Mouse (Mus musculus) neural tube, embryonic 12.5 days (tissue): ENCODE measurements at regions not wholly inside any gene's neighbourhood (a gene's known extent, or its start where the extent isn't known, plus 50 kb on each side); places are given as distances from the start of the nearest gene placed in this dataset.

ENCODE experiments used
- ATAC-seq: fragments of 200-750 bp; cut with Nextera tagmentation; 2 replicates; pipeline ENCODE4 v1.8.0; 2017; ENCODE audit warnings: low read depth, mild to moderate bottlenecking, moderate TSS enrichment, moderate library complexity; ENCODE audit not compliant: low FRiP score
- H3K27ac ChIP-seq: fragments of 300-500 bp; sonication (generic); 2 replicates; pipeline ENCODE4 v1.5.1; 2016
- H3K27me3 ChIP-seq: fragments of 300-500 bp; sonication (generic); replicated peaks from 2 replicates; pipeline ENCODE4 v1.6.1; 2016; ENCODE audit warnings: mild to moderate bottlenecking
- H3K36me3 ChIP-seq: fragments of 300-500 bp; sonication (generic); 2 replicates; pipeline ENCODE4 v1.6.1; 2016; ENCODE audit warnings: mild to moderate bottlenecking
- H3K4me1 ChIP-seq: fragments of 300-500 bp; sonication (generic); 2 replicates; pipeline ENCODE4 v1.6.1; 2016
- H3K4me2 ChIP-seq: fragments of 300-500 bp; sonication (generic); replicated peaks from 2 replicates; pipeline ENCODE4 v1.6.1; 2016; ENCODE audit warnings: mild to moderate bottlenecking
- H3K4me3 ChIP-seq: fragments of 300-500 bp; sonication (generic); 2 replicates; pipeline ENCODE4 v1.5.1; 2016
- H3K9ac ChIP-seq: fragments of 300-500 bp; sonication (generic); 2 replicates; pipeline ENCODE4 v1.6.1; 2016; ENCODE audit warnings: mild to moderate bottlenecking
- H3K9me3 ChIP-seq: fragments of 300-500 bp; sonication (generic); 2 replicates; pipeline ENCODE4 v1.6.1; 2016; ENCODE audit warnings: mild to moderate bottlenecking
- WGBS: fragments of 180-500 bp; shearing (Covaris S2); methylation state at CpG from one replicate; pipeline ENCODE4 v1.1.7; 2016; 5-methylcytosine and 5-hydroxymethylcytosine counted together

GRCm38 (mm10) chr4:105987963-105988602 is 198.4 kb downstream of the Gm12728 start:
- WGBS: 80% methylated on average over 5 of the region's 5 CpGs
- Histone ChIP-seq H3K4me3 (no peak overlapping the region), H3K9me3 (no peaks in the 10 kb centered on the region), H3K27me3 (no peaks in the 10 kb centered on the region), H3K9ac (no peak overlapping the region), H3K36me3 (no peaks in the 10 kb centered on the region), H3K27ac (no peak overlapping the region), H3K4me2 (no peak overlapping the region), H3K4me1 (no peaks in the 10 kb centered on the region)
- no peak for ATAC-seq

- H3K27ac ChIP-seq: no peak overlapping the region
- H3K4me2 ChIP-seq: no peak overlapping the region
- no peaks in the 10 kb centered on the region for H3K36me3 ChIP-seq
- no peaks in the 10 kb centered on the region for H3K9me3 ChIP-seq
- WGBS: 83% methylated on average over 6 of the region's 6 CpGs
- H3K4me3 ChIP-seq: no peak overlapping the region
- H3K9ac ChIP-seq: no peak overlapping the region
- H3K27me3 ChIP-seq: no peaks in the 10 kb centered on the region
- no peak for ATAC-seq
- no peaks in the 10 kb centered on the region for H3K4me1 ChIP-seq
Measured at GRCm38 (mm10) chr4:105992581-105993127, 203.0 kb downstream of the Gm12728 start.

GRCm38 (mm10) chr4:105994390-105994798 is 204.7 kb downstream of the Gm12728 start:
- no peak for ATAC-seq
- Histone ChIP-seq H3K9me3 (no peaks in the 10 kb centered on the region), H3K27me3 (no peaks in the 10 kb centered on the region), H3K9ac (no peak overlapping the region), H3K27ac (no peak overlapping the region), H3K4me2 (no peak overlapping the region), H3K4me3 (no peak overlapping the region), H3K36me3 (no peaks in the 10 kb centered on the region), H3K4me1 (no peaks in the 10 kb centered on the region)
- 78% methylated on average over 14 of the region's 14 CpGs for WGBS

- no peak overlapping the region for H3K27ac ChIP-seq
- no peaks in the 10 kb centered on the region for H3K27me3 ChIP-seq
- H3K9me3 ChIP-seq: no peaks in the 10 kb centered on the region
- WGBS: 83% methylated on average over 4 of the region's 4 CpGs
- H3K9ac ChIP-seq: no peak overlapping the region
- H3K36me3 ChIP-seq: no peaks in the 10 kb centered on the region
- no peak overlapping the region for H3K4me2 ChIP-seq
- no peaks in the 10 kb centered on the region for H3K4me1 ChIP-seq
- no peak overlapping the region for H3K4me3 ChIP-seq
- no peak for ATAC-seq
Measured at GRCm38 (mm10) chr4:105996060-105996459, 206.4 kb downstream of the Gm12728 start.

- no peaks in the 10 kb centered on the region for H3K27me3 ChIP-seq
- no peak overlapping the region for H3K27ac ChIP-seq
- no peaks in the 10 kb centered on the region for H3K4me1 ChIP-seq
- no peak overlapping the region for H3K9ac ChIP-seq
- no peak for ATAC-seq
- H3K9me3 ChIP-seq: no peaks in the 10 kb centered on the region
- 67% methylated on average over 3 of the region's 3 CpGs for WGBS
- no peak overlapping the region for H3K4me2 ChIP-seq
- no peaks in the 10 kb centered on the region for H3K36me3 ChIP-seq
- H3K4me3 ChIP-seq: no peak overlapping the region
Measured at GRCm38 (mm10) chr4:105996893-105997630, 207.4 kb downstream of the Gm12728 start.

GRCm38 (mm10) chr4:106002516-106002915 is 212.8 kb downstream of the Gm12728 start:
- WGBS: 83% methylated on average over 3 of the region's 3 CpGs
- ATAC-seq: no peak
- Histone ChIP-seq H3K4me3 (no peak overlapping the region), H3K27me3 (no peaks in the 10 kb centered on the region), H3K9ac (no peak overlapping the region), H3K9me3 (no peaks in the 10 kb centered on the region), H3K4me1 (no peaks in the 10 kb centered on the region), H3K36me3 (no peaks in the 10 kb centered on the region), H3K4me2 (no peak overlapping the region), H3K27ac (no peak overlapping the region)

- Histone ChIP-seq H3K36me3 (no peaks in the 10 kb centered on the region), H3K4me1 (no peaks in the 10 kb centered on the region), H3K27ac (no peak overlapping the region), H3K4me3 (no peak overlapping the region), H3K9ac (no peak overlapping the region), H3K4me2 (no peak overlapping the region), H3K9me3 (no peaks in the 10 kb centered on the region), H3K27me3 (no peaks in the 10 kb centered on the region)
- 84% methylated on average over 5 of the region's 5 CpGs for WGBS
- ATAC-seq: no peak
Measured at GRCm38 (mm10) chr4:106005936-106006335, 216.3 kb downstream of the Gm12728 start.

GRCm38 (mm10) chr4:106007334-106008190 is 217.9 kb downstream of the Gm12728 start:
- Histone ChIP-seq H3K36me3 (no peaks in the 10 kb centered on the region), H3K4me1 (no peaks in the 10 kb centered on the region), H3K27ac (no peak overlapping the region), H3K9me3 (no peaks in the 10 kb centered on the region), H3K9ac (no peak overlapping the region), H3K4me3 (no peak overlapping the region), H3K27me3 (no peaks in the 10 kb centered on the region), H3K4me2 (no peak overlapping the region)
- 79% methylated on average over 8 of the region's 8 CpGs for WGBS
- no peak for ATAC-seq

- H3K9me3 ChIP-seq: no peaks in the 10 kb centered on the region
- peaks cover 3% of the 10 kb centered on the region; the same call in 1 of the 2 replicates for H3K4me1 ChIP-seq
- H3K4me3 ChIP-seq: no peak overlapping the region
- no peak overlapping the region for H3K27ac ChIP-seq
- H3K36me3 ChIP-seq: no peaks in the 10 kb centered on the region
- 93% methylated on average over 6 of the region's 6 CpGs for WGBS
- H3K4me2 ChIP-seq: no peak overlapping the region
- no peak for ATAC-seq
- no peaks in the 10 kb centered on the region for H3K27me3 ChIP-seq
- H3K9ac ChIP-seq: no peak overlapping the region
Measured at GRCm38 (mm10) chr4:106017065-106017646, 227.5 kb downstream of the Gm12728 start.

GRCm38 (mm10) chr4:106018936-106019335 is 229.3 kb downstream of the Gm12728 start:
- no peak for ATAC-seq

GRCm38 (mm10) chr4:106020338-106020737 is 230.7 kb downstream of the Gm12728 start:
- Histone ChIP-seq H3K36me3 (no peaks in the 10 kb centered on the region), H3K27ac (no peak overlapping the region), H3K4me1 (peaks cover 3% of the 10 kb centered on the region; the same call in 1 of the 2 replicates), H3K9ac (no peak overlapping the region), H3K4me3 (no peak overlapping the region), H3K27me3 (no peaks in the 10 kb centered on the region), H3K4me2 (no peak overlapping the region), H3K9me3 (no peaks in the 10 kb centered on the region)
- 75% methylated on average over 4 of the region's 4 CpGs for WGBS
- no peak for ATAC-seq

More at GRCm38 (mm10) chr4:106018936-106019335, 229.3 kb downstream of the Gm12728 start:
- WGBS: 85% methylated on average over 4 of the region's 4 CpGs
- Histone ChIP-seq H3K27me3 (no peaks in the 10 kb centered on the region), H3K27ac (no peak overlapping the region), H3K4me2 (no peak overlapping the region), H3K9ac (no peak overlapping the region), H3K4me3 (no peak overlapping the region), H3K4me1 (peaks cover 3% of the 10 kb centered on the region; the same call in 1 of the 2 replicates), H3K36me3 (no peaks in the 10 kb centered on the region), H3K9me3 (no peaks in the 10 kb centered on the region)

GRCm38 (mm10) chr4:106024591-106024990 is 234.9 kb downstream of the Gm12728 start:
- Histone ChIP-seq H3K36me3 (no peaks in the 10 kb centered on the region), H3K4me3 (no peak overlapping the region), H3K9ac (no peak overlapping the region), H3K4me1 (peaks cover under 1% of the 10 kb centered on the region; the same call in 1 of the 2 replicates), H3K27ac (no peak overlapping the region), H3K9me3 (no peaks in the 10 kb centered on the region), H3K27me3 (no peaks in the 10 kb centered on the region), H3K4me2 (no peak overlapping the region)
- no peak for ATAC-seq
- WGBS: 94% methylated on average over 1 of the region's 1 CpGs
